Mouse (Mus musculus): ENCODE data around the gene Rfx4. TPM values are rescaled to one million over a fixed set of nuclear protein-coding genes. Genes with fewer than 3 reads are reported as not detected.

Gene Rfx4
- polyA plus RNA-seq, 1 experiment from 2014 or later = 0.09 TPM

DNA sequence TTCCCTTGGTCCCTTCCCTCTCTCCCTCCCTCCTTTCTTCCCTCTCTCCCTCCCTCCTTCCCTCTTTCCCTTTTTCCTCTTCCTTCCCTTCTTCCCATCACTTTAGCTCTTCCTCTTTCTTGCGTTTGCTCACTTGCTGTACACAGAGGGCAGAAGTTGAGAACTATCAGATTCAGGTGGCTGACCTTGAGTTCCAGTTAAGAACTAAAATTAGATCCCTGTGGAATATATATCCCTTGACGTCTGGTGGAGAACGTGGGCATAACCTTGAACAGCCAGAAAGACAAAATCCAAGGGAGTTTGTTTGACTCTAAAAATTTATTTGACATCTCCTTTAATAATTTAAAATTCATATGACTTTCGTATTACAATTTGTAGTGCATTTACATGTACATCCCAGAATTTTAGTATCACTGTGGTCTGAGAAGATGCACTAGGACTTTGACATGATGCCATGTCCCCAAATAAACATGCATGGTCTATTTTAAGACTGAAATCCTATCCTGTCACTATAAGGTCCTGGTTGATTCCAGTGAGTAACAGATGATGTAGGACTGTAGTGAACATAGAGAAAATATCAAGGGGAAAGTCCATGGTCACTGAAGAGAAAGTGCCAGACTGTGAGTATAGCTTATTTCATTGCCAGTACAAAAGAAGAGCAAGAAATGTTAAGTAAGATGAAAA is 181.1 kb downstream of the Rfx4 start:
- no peak for ATAC-seq
- CTCF ChIA-PET = interaction anchor here (0.7 to 1.5 kb wide), 2 partner anchors 14 to 18 kb away, joined by 3 read pairs; no protein-coding TSS in a partner anchor
- TF ChIP-seq CTCF (IDR thresholded peaks at IDR 0.05) = no peak
- DNase-seq (ENCODE audit: low read depth, low spot score) = no peak
- POLR2A ChIA-PET = no interaction called here
- no peaks in the 10 kb centered on the region for H3K27me3 ChIP-seq
- in situ Hi-C loops (cut with MboI; ENCODE audit: low pct_unique_long_range_greater_than_20kb) = no loop called here

DNA sequence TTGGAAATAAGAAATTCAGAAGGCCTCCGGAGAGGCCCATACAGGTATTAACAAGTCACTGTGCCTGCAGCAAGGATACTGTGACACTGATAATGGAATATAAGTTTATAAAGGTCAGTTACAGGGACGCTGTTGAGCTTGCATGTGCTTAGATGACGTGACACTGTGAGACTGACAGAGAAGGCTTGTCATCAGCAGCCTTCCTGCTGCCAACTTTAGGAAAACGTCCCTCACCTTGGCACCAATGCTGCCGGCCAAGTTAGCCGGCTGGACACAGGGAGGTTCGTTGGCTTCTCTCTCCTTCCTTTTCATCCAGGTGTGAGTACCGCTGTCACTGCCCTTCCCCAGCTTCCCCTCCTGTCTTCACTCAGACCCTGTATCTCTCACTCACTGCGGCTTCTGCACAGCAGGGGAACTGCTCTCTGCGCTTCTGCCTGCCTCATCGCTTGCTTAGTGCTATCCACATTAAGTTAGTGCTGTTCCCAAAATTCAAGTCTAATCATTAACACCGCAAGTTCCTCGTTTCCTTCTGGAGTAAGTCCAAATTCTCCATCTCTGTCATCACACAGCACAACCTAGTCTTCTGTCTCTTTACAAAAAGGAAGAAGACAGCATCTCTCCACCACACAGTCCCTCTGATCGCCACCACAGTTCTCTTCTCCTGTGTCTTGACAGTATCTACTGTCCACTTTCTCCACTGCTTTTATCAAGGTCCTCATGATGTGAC is 182.4 kb downstream of the Rfx4 start:
- POLR2A ChIA-PET = no interaction called here
- TF ChIP-seq CTCF (IDR thresholded peaks at IDR 0.05) = no peak
- no peaks in the 10 kb centered on the region for H3K27me3 ChIP-seq
- ATAC-seq (peak; percentile 12), DNase-seq (ENCODE audit: low read depth, low spot score) (peak; percentile 34)
- CTCF ChIA-PET = interaction anchor here (1.9 kb wide), 1 partner anchor 11 kb away, joined by 5 read pairs; no protein-coding TSS in a partner anchor
- in situ Hi-C loops (cut with MboI; ENCODE audit: low pct_unique_long_range_greater_than_20kb) = no loop called here

GRCm38 (mm10) chr10:84938886-84939285 is 183.0 kb downstream of the Rfx4 start:
- no peaks in the 10 kb centered on the region for H3K27me3 ChIP-seq
- DNase-seq (ENCODE audit: low read depth, low spot score) (no peak), ATAC-seq (no peak)
- in situ Hi-C loops (cut with MboI; ENCODE audit: low pct_unique_long_range_greater_than_20kb) = no loop called here
- TF ChIP-seq CTCF (IDR thresholded peaks at IDR 0.05) = no peak
- ChIA-PET POLR2A (no interaction called here), CTCF (interaction anchor here (0.9 to 1.9 kb wide), 2 partner anchors 11 to 12 kb away, joined by 3 to 5 read pairs; no protein-coding TSS in a partner anchor)

- no peak for DNase-seq (ENCODE audit: low read depth, low spot score)
- ChIA-PET POLR2A (no interaction called here), CTCF (interaction anchor here (1.9 kb wide), 1 partner anchor 9 kb away, joined by 5 read pairs; no protein-coding TSS in a partner anchor)
- no peak for TF ChIP-seq CTCF (IDR thresholded peaks at IDR 0.05)
- ATAC-seq = no peak
- no peaks in the 10 kb centered on the region for H3K27me3 ChIP-seq
- in situ Hi-C loops (cut with MboI; ENCODE audit: low pct_unique_long_range_greater_than_20kb) = no loop called here
Observed at GRCm38 (mm10) chr10:84940356-84940755, 184.5 kb downstream of the Rfx4 start.

DNA sequence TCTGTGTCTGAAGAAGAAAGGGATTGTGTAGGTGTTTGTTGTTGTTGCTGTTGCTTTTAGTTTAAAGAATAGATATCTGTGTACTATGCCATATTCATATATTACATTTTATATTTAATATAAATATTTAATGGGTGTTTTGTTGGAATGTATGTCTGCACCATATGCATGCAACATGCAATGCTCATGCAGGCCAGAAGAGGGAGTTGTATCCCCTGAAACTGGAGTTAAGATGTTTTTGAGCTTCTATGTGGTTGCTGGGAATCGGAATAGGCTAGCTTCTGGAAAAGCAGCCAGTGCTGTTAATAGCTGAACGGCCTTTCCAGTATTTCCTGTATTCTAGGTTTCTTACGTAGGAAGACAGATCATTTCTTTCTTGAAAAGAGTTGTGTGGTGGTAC is 189.8 kb downstream of the Rfx4 start:
- DNase-seq (ENCODE audit: low read depth, low spot score) (no peak), ATAC-seq (no peak)
- in situ Hi-C loops (cut with MboI; ENCODE audit: low pct_unique_long_range_greater_than_20kb) = no loop called here
- POLR2A ChIA-PET = no interaction called here
- CTCF ChIA-PET = interaction anchor here (0.8 to 2.3 kb wide), 7 partner anchors 10 to 115 kb away, joined by 3 to 10 read pairs (median 3); no protein-coding TSS in a partner anchor
- TF ChIP-seq CTCF (IDR thresholded peaks at IDR 0.05) = peak; percentile 53
- no peaks in the 10 kb centered on the region for H3K27me3 ChIP-seq

GRCm38 (mm10) chr10:84948970-84949683 is 193.3 kb downstream of the Rfx4 start:
- no peak for TF ChIP-seq CTCF (IDR thresholded peaks at IDR 0.05)
- ChIA-PET POLR2A (no interaction called here), CTCF (interaction anchor here (1.4 to 1.6 kb wide), 3 partner anchors 9 to 37 kb away, joined by 3 to 5 read pairs (median 4); no protein-coding TSS in a partner anchor)
- no peak for ATAC-seq
- no peak for DNase-seq (ENCODE audit: low read depth, low spot score)
- in situ Hi-C loops (cut with MboI; ENCODE audit: low pct_unique_long_range_greater_than_20kb) = no loop called here
- H3K27me3 ChIP-seq = no peaks in the 10 kb centered on the region

DNA sequence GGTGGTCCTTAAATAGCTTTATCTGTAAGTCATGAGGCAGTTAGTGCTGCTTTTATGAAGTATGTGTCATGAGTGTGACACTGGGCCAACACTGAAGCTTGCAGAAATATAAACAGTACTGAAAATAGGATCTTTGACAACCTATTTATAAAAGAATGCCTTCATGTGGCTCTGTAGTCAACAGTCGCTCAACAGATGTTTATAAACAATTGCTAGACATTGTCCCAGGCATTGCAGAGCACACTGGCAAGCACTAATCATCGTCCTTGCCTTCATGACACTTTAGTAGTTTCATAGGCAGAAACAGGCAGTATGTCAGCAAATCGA is 193.8 kb downstream of the Rfx4 start:
- H3K27me3 ChIP-seq = no peaks in the 10 kb centered on the region
- ATAC-seq = no peak
- in situ Hi-C loops (cut with MboI; ENCODE audit: low pct_unique_long_range_greater_than_20kb) = no loop called here
- TF ChIP-seq CTCF (IDR thresholded peaks at IDR 0.05) = no peak
- POLR2A ChIA-PET = no interaction called here
- no peak for DNase-seq (ENCODE audit: low read depth, low spot score)
- CTCF ChIA-PET = interaction anchor here (1.2 to 1.6 kb wide), 2 partner anchors 10 to 36 kb away, joined by 4 to 5 read pairs; no protein-coding TSS in a partner anchor

DNA sequence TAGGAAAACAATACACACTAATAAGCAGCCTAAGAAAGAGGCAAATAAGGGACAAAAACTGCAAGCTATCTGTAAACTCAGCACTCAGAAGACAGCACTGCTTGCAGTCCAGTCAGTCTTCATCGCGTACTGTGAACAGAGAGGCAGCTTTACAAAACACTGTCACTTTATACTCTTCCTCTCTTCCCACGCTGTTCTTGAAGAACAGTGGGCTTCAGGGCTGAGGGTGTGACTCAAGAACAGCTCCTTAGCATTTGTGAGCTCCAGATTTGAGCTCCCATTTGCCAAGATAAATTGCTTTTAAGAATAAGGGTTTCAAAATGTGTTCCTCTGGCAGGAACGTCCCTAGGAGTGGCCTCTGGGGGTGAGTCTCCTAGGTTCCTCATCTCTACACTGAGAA is 194.5 kb downstream of the Rfx4 start:
- DNase-seq (ENCODE audit: low read depth, low spot score) (no peak), ATAC-seq (no peak)
- in situ Hi-C loops (cut with MboI; ENCODE audit: low pct_unique_long_range_greater_than_20kb) = no loop called here
- CTCF ChIA-PET = interaction anchor here (1.1 to 1.6 kb wide), 3 partner anchors 11 to 36 kb away, joined by 3 to 5 read pairs (median 4); no protein-coding TSS in a partner anchor
- POLR2A ChIA-PET = no interaction called here
- TF ChIP-seq CTCF (IDR thresholded peaks at IDR 0.05) = no peak
- H3K27me3 ChIP-seq = no peaks in the 10 kb centered on the region

DNA sequence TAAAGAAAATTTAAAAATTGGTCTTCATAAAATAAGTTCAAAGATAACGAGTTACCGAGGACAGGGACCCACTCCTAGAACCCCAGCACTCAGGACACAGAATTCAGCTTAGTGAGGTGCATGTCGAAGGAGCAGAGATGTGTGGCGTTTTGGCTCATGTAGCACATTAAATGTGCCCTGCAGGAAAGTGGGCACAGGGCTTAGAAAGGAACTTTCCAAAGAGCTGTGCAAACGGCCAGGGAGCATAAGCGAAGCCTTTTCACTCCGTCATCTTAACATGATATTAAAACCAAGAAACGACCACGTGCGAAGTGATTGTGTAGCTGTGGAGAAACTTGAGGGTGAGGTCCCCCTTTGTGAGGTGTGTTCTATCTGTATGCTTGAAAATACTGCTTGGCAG is 198.4 kb downstream of the Rfx4 start:
- DNase-seq (ENCODE audit: low read depth, low spot score) (no peak), ATAC-seq (no peak)
- TF ChIP-seq CTCF (IDR thresholded peaks at IDR 0.05) = no peak
- POLR2A ChIA-PET = no interaction called here
- in situ Hi-C loops (cut with MboI; ENCODE audit: low pct_unique_long_range_greater_than_20kb) = no loop called here
- CTCF ChIA-PET = interaction anchor here (2.4 kb wide), 1 partner anchor 8 kb away, joined by 10 read pairs; no protein-coding TSS in a partner anchor
- H3K27me3 ChIP-seq = no peaks in the 10 kb centered on the region

Other genes starting within 250 kb of the Rfx4 start
- gene Ckap4, start 222.0 kb upstream of the Rfx4 start, polyA plus RNA-seq (2021) = 62.4 TPM
- gene Tcp11l2, start 179.4 kb upstream of the Rfx4 start, polyA plus RNA-seq (2021) = 33.0 TPM
- 14.3 TPM for gene Polr3b, start 133.8 kb upstream of the Rfx4 start, polyA plus RNA-seq (2021)
- 29.8 TPM for gene Ric8b, start 161.6 kb downstream of the Rfx4 start, polyA plus RNA-seq (2021)

All from Patski (cell line).